Mouse (Mus musculus) spleen, adult 2 months (tissue): Measurements from ENCODE around the gene Zcchc8.

ENCODE experiments used
- CTCF ChIP-seq: fragments of 200-500 bp; IDR thresholded peaks from 2 replicates; pipeline ENCODE4 v1.5.1; 2011; ENCODE audit warnings: mild to moderate bottlenecking, inconsistent platforms; ENCODE audit not compliant: insufficient read depth, insufficient read length, insufficient replicate concordance; ENCODE audit errors: extremely low read depth
- POLR2A ChIP-seq: fragments of 200-500 bp; IDR thresholded peaks from 2 replicates; pipeline ENCODE4 v1.6.1; 2011; ENCODE audit warnings: low read depth, low read length, inconsistent platforms

GRCm38 (mm10) chr5:123683377-123684220 is 37.3 kb downstream of the Zcchc8 start:
- TF ChIP-seq CTCF (no peak), POLR2A (no peak)
